Mouse (Mus musculus) heart, embryonic 16.5 days (tissue): ENCODE measurements around the gene Tigd3. TPM values are rescaled to one million over a fixed set of nuclear protein-coding genes. Genes with fewer than 3 reads are reported as not detected.

ENCODE experiments used
- ATAC-seq: fragments of 200-750 bp; cut with Nextera tagmentation; replicated peaks from 2 replicates; pipeline ENCODE4 v1.8.0; 2017; ENCODE audit warnings: moderate number of reproducible peaks; ENCODE audit not compliant: insufficient read depth, low FRiP score; ENCODE audit errors: extremely low read depth
- H3K27ac ChIP-seq: fragments of 300-500 bp; sonication (generic); 2 replicates; pipeline ENCODE4 v1.5.1; 2014; ENCODE audit warnings: mild to moderate bottlenecking, low read length, control low read depth, moderate library complexity
- H3K27me3 ChIP-seq: fragments of 300-500 bp; sonication (generic); 2 replicates; pipeline ENCODE4 v1.6.1; 2014; ENCODE audit warnings: low read length, mixed read lengths; ENCODE audit not compliant: control insufficient read depth, insufficient read depth
- H3K36me3 ChIP-seq: fragments of 300-500 bp; sonication (generic); 2 replicates; pipeline ENCODE4 v1.6.1; 2014; ENCODE audit not compliant: control insufficient read depth, insufficient read depth
- H3K4me1 ChIP-seq: fragments of 300-500 bp; sonication (generic); 2 replicates; pipeline ENCODE4 v1.6.1; 2014; ENCODE audit warnings: low read length, mixed read lengths; ENCODE audit not compliant: control insufficient read depth, insufficient read depth
- H3K4me2 ChIP-seq: fragments of 300-500 bp; sonication (generic); 2 replicates; pipeline ENCODE4 v1.6.1; 2014; ENCODE audit warnings: low read depth, mild to moderate bottlenecking, control low read depth, low read length
- H3K4me3 ChIP-seq: fragments of 300-500 bp; sonication (generic); 2 replicates; pipeline ENCODE4 v1.5.1; 2014; ENCODE audit warnings: mild to moderate bottlenecking, control low read depth, low read length
- H3K9ac ChIP-seq: fragments of 300-500 bp; sonication (generic); 2 replicates; pipeline ENCODE4 v1.6.1; 2014; ENCODE audit warnings: low read length, control low read depth
- H3K9me3 ChIP-seq: fragments of 300-500 bp; sonication (generic); replicated peaks from 2 replicates; pipeline ENCODE4 v1.6.1; 2016; ENCODE audit warnings: low read length; ENCODE audit not compliant: control insufficient read depth
- WGBS: fragments of 180-500 bp; shearing (Covaris S2); extraction: QIAGEN DNeasy Blood & Tissue Kit; methylation state at CpG from one replicate; pipeline ENCODE4 v1.1.7; 2014; 5-methylcytosine and 5-hydroxymethylcytosine counted together
- polyA plus RNA-seq: library from polyadenylated mRNA; unstranded; fragments of >200 nt; fragmentation: Nextera tagmentation; extraction: Ambion mirVana; gene quantifications from 2 replicates; pipeline ENCODE4 v1.2.1, GENCODE M21; 2015

The Tigd3 gene
- polyA plus RNA-seq, 1 experiment from 2014 or later: 1.5 TPM

DNA sequence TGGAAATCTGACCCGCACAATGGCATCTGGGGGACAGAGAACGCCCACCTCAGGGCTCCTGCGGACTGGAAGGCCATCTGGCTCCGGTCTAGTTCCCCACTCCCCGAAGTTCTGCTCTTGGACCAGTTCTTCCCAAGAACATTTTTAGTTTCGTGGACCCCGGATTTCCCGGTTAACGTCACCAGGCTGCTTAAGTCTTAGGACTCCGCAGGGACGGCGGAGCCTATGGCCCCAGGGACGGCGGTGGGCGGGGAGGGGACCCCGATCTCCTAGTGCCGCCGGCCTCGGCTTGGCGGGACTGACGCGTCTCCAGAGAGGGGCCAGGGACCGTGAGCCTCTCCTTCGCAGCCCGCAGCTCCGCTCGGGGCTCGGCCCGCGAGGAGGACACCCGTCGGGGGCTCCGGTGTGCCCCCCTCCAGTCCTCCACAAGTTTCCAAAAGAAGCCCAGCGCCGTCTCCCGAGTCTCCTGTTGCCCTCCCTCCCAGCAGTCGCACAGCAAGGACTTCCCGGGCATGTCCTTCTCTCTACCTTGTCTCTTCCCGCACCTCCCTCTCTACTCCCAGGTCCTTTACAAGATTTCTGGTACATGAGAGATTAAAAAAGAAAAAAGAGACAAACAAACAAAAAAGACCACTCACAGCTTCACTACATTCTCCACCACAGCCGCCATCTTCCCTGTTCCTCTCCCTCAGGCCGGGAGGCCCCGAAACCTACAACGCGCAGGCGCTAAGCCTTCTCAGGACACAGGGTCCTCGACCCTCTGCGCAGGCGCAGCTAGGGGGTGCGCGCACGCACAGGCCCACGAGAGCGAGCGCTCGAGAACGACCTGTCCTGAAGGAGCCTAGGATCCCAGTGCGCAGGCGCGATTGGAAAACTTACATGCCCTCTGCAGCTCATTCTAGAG lies 18.4 kb upstream of the Tigd3 start:
- H3K4me1 ChIP-seq: peaks cover 27% of the 10 kb centered on the region
- H3K9ac ChIP-seq: peak overlapping the region; percentile 89
- H3K4me2 ChIP-seq: peak overlapping the region; percentile 91
- WGBS: under 1% methylated on average over 59 of the region's 59 CpGs
- no peaks in the 10 kb centered on the region for H3K9me3 ChIP-seq
- H3K27ac ChIP-seq: peak overlapping the region; percentile 89
- peaks cover 6% of the 10 kb centered on the region; the same call in 1 of the 2 replicates for H3K36me3 ChIP-seq
- no peaks in the 10 kb centered on the region for H3K27me3 ChIP-seq
- H3K4me3 ChIP-seq: peak overlapping the region; percentile 76
- peak; percentile 97 for ATAC-seq

- 4% methylated on average over 14 of the region's 14 CpGs for WGBS
Measured at GRCm38 (mm10) chr19:5911430-5912102, 17.6 kb upstream of the Tigd3 start.

DNA sequence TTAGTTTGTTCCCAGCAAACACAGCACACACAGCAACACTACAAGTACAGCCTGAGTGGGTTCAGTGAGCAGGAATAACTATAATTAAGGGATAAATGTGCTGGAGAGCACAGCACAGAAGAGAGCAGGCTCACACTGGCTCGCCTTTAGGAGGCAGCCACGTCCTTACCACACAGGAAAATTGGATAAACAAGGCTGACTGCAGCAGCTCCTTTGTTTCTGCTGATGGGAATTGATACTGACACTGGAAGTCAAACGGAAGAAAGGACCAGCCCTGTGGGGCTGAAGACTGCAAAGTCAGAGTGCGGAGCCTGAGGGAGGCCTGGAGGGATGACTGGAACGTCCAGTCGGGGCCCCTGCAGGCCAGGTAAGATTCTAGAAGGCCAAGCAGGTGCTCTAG lies 16.3 kb upstream of the Tigd3 start:
- peaks cover 18% of the 10 kb centered on the region for H3K36me3 ChIP-seq
- peak overlapping the region; percentile 3; the same call in 1 of the 2 replicates for H3K4me3 ChIP-seq
- H3K4me2 ChIP-seq: peak overlapping the region; percentile 91
- H3K4me1 ChIP-seq: peaks cover 27% of the 10 kb centered on the region
- H3K9ac ChIP-seq: peak overlapping the region; percentile 37
- ATAC-seq: no peak
- H3K27ac ChIP-seq: peak overlapping the region; percentile 56; the same call in 1 of the 2 replicates
- WGBS: 54% methylated on average over 6 of the region's 6 CpGs
- no peaks in the 10 kb centered on the region for H3K27me3 ChIP-seq
- no peaks in the 10 kb centered on the region for H3K9me3 ChIP-seq

More at GRCm38 (mm10) chr19:5911430-5912102, 17.6 kb upstream of the Tigd3 start:
- Histone ChIP-seq H3K27me3 (no peaks in the 10 kb centered on the region), H3K27ac (peak overlapping the region; percentile 89), H3K4me2 (peak overlapping the region; percentile 91), H3K9ac (peak overlapping the region; percentile 89), H3K4me3 (peak overlapping the region; percentile 76), H3K4me1 (peaks cover 27% of the 10 kb centered on the region), H3K36me3 (peaks cover 5% of the 10 kb centered on the region), H3K9me3 (no peaks in the 10 kb centered on the region)
- ATAC-seq: no peak

GRCm38 (mm10) chr19:5907275-5907674 lies 13.3 kb upstream of the Tigd3 start:
- Histone ChIP-seq H3K27ac (no peak overlapping the region), H3K4me1 (peaks cover 22% of the 10 kb centered on the region), H3K27me3 (no peaks in the 10 kb centered on the region), H3K9ac (no peak overlapping the region), H3K4me3 (no peak overlapping the region), H3K4me2 (no peak overlapping the region), H3K36me3 (peaks cover 47% of the 10 kb centered on the region), H3K9me3 (no peaks in the 10 kb centered on the region)
- 79% methylated on average over 3 of the region's 3 CpGs for WGBS
- no peak for ATAC-seq

- H3K4me2 ChIP-seq: peak overlapping the region; percentile 99
- ATAC-seq: peak; percentile 7; the same call in 1 of the 2 replicates
- H3K4me3 ChIP-seq: peak overlapping the region; percentile 71
- peaks cover 14% of the 10 kb centered on the region for H3K36me3 ChIP-seq
- 8% methylated on average over 31 of the region's 31 CpGs for WGBS
- peak overlapping the region; percentile 89 for H3K9ac ChIP-seq
- peaks cover 7% of the 10 kb centered on the region for H3K4me1 ChIP-seq
- no peaks in the 10 kb centered on the region for H3K9me3 ChIP-seq
- H3K27ac ChIP-seq: peak overlapping the region; percentile 62
- H3K27me3 ChIP-seq: no peaks in the 10 kb centered on the region
Measured at GRCm38 (mm10) chr19:5893282-5894001, 507 bp downstream of the Tigd3 start.

DNA sequence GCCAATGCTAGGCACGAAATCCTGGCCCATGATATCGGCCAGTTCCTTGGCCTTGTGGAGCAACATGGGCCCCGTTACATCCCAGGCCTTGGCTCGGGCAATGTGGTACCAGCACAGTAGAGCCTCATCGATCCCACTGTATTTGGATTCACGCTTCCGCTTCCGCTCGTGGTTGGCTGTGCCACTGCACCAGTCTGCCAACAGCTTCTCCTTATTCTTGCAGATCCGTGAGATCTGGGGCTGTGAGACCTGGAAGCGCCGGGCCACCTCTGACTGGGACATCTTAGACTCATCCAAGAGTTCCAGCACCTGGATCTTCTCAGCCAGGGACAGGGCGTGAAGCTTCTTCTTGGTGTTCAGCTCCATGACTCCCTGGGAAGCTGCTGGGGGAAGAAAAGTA lies 1.2 kb downstream of the Tigd3 start:
- no peak overlapping the region for H3K27ac ChIP-seq
- H3K36me3 ChIP-seq: peaks cover 10% of the 10 kb centered on the region; the same call in 1 of the 2 replicates
- H3K4me2 ChIP-seq: no peak overlapping the region
- 91% methylated on average over 13 of the region's 13 CpGs for WGBS
- ATAC-seq: no peak
- peaks cover 7% of the 10 kb centered on the region for H3K4me1 ChIP-seq
- no peaks in the 10 kb centered on the region for H3K9me3 ChIP-seq
- H3K9ac ChIP-seq: no peak overlapping the region
- H3K27me3 ChIP-seq: no peaks in the 10 kb centered on the region
- no peak overlapping the region for H3K4me3 ChIP-seq

- Histone ChIP-seq H3K9me3 (no peaks in the 10 kb centered on the region), H3K27ac (no peak overlapping the region), H3K4me1 (peaks cover 7% of the 10 kb centered on the region), H3K4me3 (no peak overlapping the region), H3K27me3 (no peaks in the 10 kb centered on the region), H3K4me2 (no peak overlapping the region), H3K36me3 (peaks cover 8% of the 10 kb centered on the region; the same call in 1 of the 2 replicates), H3K9ac (no peak overlapping the region)
- 93% methylated on average over 7 of the region's 7 CpGs for WGBS
- ATAC-seq: no peak
Measured at GRCm38 (mm10) chr19:5892262-5892661, 1.7 kb downstream of the Tigd3 start.

DNA sequence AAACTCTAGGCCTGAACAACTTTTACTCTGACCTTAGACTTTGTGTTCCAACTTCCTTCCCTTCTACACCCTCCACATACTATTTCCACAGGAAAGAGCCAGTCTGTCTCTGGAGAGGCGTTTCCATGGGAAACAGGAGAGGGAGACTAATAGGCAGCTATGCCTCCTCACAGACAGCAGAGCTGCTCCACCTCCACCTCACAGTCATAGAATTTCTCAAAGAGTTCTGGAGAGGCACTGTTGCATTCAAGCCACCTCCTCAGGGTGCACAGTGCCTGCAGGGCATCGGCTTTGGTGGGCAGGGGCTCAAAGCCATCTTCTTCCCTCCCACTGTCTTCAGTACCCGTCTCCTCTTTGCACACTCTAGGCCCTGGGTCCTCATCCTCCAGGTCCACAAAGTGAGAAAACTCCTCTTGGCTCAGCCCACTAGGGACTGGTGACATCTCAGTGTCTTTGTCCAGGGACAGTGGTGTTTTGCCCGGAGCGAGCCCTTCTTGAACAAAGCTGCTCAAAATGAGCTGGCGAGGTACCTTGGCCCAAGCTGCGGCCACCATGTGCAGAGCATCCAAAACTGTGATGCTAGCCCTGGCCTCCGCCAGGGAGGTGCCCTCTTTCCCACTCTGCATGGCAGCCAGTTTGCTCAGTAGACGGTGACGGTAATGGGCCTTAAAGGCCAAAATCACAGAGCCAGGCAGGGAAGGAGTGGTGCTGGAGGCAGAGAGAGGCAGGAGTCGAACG lies 2.3 kb downstream of the Tigd3 start:
- 0 out of 2 replicates have a peak overlapping the region, but pooled peaks have one; percentile 42 for H3K27ac ChIP-seq
- no peak overlapping the region for H3K4me3 ChIP-seq
- 90% methylated on average over 12 of the region's 12 CpGs for WGBS
- no peaks in the 10 kb centered on the region for H3K27me3 ChIP-seq
- H3K4me1 ChIP-seq: peaks cover 7% of the 10 kb centered on the region
- ATAC-seq: no peak
- H3K9ac ChIP-seq: no peak overlapping the region
- no peaks in the 10 kb centered on the region for H3K9me3 ChIP-seq
- peaks cover 6% of the 10 kb centered on the region; the same call in 1 of the 2 replicates for H3K36me3 ChIP-seq
- no peak overlapping the region for H3K4me2 ChIP-seq
